Mouse (Mus musculus) right cerebral cortex, adult 18-20 months (tissue): Measurements from ENCODE around the gene Fmo6.

ENCODE experiments used
- DNase-seq: peaks from one replicate; pipeline ENCODE4 v3.0.0; 2022; ENCODE audit warnings: mixed read lengths

Fmo6 gene

GRCm38 (mm10) chr1:162912085-162912484 lies 25.2 kb downstream of the Fmo6 start:
- DNase-seq: no peak

- DNase-seq: no peak
Measured at GRCm38 (mm10) chr1:162901879-162902278, 35.4 kb downstream of the Fmo6 start.

DNA sequence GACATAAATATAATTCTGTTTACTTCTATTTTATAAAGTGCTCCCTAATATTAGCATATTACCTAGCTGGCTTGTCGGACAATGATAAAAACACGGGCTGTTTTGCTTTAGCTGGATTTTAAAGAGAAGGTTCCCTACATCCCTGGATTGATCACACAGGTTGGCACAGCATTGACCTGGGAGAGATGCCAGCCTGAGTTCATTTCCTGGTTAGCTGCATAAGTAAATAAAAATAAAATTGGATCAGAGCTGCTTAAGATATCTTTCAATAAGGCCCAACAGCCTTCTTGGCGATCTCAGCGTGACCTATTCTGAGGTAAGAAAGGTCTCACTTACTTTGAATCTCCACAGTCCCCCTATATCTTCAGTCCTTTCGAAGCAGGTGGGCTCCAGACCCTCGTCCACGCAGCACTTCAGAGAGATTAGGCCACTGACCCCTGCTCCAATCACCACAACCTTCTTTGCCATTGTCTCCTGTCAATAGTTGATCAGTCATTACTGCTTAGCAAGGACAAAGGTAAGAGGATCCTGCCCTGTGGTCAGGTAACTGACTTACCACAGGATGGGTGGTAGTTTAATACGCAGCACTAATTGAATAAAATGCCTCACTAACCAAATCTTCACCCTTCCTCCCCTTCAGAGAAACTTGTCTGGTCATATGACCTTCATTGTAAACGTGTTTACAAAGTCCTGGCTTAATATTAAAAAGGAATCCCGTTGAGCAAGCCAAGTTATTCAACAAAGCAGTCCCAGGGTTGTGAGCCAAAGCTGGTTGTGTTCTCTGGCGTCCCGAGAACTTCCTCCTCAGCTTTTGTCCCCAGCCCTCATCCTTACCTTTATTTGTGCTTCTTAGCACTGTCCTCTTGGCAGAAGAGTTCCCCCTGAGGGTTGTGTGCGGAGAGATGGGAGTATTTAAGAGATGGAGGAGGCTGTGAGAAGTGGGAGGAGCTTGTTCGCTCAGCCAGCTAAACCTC lies 39.2 kb downstream of the Fmo6 start, which contains the start of gene Fmo2:
TSS of gene Fmo2 (minus strand) at position 889 of the 974 bp plus-strand sequence.
- DNase-seq: no peak

DNA sequence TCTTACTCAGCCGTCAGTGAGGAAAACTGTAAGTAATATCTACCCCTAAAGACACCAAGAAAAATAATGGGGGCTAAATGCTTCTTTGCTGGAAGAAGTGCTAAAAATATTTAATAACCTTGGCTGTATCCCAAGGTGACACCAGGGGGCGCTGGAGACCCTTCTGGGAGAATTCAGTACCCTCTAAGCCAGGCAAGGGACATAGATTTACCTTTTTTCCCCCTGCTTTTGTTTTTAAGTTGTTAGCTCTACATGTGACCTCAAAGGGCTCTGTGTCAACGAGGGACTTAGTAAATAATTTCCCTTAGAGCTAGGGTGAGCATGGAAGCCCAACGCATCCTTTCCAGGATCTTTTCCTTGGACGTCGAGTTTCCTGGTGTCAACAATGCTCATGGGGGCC lies 41.4 kb downstream of the Fmo6 start:
- DNase-seq: peak; percentile 55

GRCm38 (mm10) chr1:162893014-162893413 lies 44.3 kb downstream of the Fmo6 start:
- no peak for DNase-seq

GRCm38 (mm10) chr1:162891980-162892451 lies 45.3 kb downstream of the Fmo6 start:
- DNase-seq: no peak

- DNase-seq: no peak
Measured at GRCm38 (mm10) chr1:162888646-162889045, 48.7 kb downstream of the Fmo6 start.

DNA sequence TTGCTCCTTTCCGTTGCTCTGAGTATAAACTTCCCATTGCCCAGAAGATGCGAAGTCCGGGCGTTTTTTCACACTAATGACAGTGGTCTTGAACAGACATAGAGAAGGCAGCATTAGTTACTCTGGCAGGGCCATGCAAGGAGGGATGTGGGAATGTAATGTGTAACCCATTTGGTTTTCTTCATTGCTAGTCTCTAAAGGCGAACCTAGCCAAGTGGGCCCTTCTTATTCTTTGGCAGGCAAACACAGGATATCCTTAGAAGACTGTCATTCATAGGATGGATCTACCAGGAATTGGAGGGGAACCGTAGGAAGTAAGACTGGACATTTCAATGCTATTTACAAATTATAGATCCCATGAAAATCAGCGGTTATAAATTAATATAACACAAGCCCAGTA lies 49.7 kb downstream of the Fmo6 start:
- DNase-seq: no peak

DNA sequence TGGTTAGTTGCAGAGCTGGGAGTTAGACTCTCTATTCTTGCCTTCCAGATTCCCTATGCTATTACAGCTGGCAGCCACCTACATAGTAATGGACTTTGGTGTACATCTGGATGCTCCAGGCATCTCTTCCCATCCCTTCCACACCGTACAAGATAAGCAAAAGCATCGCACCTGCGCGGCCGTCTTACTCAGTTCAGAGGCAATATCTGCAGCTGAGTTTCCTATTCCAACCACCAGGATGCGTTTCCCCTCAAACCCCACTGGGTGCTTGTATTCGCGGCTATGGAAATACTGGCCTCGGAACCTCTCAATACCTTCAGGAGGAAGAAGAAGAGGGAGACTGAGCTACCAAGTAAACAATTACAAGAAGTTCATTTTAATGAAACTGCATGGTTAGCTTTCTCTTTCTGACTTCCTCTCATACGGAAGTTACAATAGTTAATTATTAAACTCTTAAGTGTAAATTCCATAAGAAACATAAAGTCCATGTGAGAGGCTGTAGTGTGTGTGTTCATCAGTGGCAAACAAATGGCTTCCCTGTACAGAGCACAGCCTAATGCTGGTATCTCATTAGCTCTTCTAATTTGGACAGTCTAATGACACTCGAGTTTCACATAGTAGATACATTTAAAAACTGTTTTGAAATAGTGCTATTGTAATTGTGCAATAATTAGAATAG lies 51.0 kb downstream of the Fmo6 start:
- no peak for DNase-seq

- no peak for DNase-seq
Measured at GRCm38 (mm10) chr1:162882681-162883080, 54.6 kb downstream of the Fmo6 start.

- peak; percentile 29 for DNase-seq
Measured at GRCm38 (mm10) chr1:162879595-162880369, 57.5 kb downstream of the Fmo6 start.

DNA sequence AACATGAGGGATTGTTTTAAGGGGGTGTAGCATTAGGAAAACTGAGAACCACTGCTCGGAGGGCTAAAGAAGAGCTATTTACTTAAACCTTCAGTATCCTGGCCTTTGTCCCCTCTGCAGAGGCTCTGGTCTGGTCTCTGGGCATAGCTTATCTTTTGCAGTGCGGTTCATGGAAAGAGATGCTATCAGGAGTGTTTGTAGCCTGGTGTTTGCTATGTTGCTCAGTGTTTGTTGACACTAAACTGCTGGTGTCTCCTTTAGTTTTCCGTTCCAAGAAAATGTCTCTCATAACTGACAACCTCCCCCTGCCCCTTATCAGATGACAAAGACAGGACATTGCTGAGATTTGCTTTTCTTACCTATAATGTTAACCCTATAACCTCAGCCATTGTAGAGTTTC lies 62.2 kb downstream of the Fmo6 start:
- DNase-seq: no peak

- DNase-seq: no peak
Measured at GRCm38 (mm10) chr1:162871701-162872311, 65.5 kb downstream of the Fmo6 start.

- no peak for DNase-seq
Measured at GRCm38 (mm10) chr1:162870978-162871377, 66.3 kb downstream of the Fmo6 start.

- DNase-seq: no peak
Measured at GRCm38 (mm10) chr1:162867396-162867795, 69.9 kb downstream of the Fmo6 start.
